Mouse (Mus musculus) cerebellum, adult 8-10 months (tissue): ENCODE results near the gene Pitpnm1.
"Not testable (repeated sequence)": the region's sequence is repeated elsewhere in the genome, so short reads cannot be mapped to it uniquely, and the experiment has no call there.

Source experiments
- DNase-seq: peaks from one replicate; pipeline ENCODE4 v3.0.0; 2022

Pitpnm1 gene

DNA sequence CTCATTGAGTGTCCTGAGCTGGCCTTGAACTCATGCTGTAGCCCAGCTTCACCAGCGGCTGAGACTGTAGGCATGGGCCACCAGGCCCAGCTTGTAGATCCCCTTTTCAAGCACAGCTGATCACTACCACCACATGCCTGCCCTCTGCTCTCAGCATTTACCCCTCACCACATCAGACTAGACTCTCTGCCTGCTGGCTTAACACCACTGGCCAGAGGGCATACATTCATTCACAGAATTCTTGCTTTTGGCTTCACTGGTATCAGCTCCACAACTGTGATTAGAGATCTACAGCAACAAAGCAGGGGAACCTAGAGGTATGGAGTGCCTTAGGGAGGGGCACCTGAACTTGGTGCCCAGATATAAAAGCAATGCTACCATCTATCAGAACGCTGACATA lies 20.7 kb downstream of the Pitpnm1 start:
- no peak for DNase-seq

DNA sequence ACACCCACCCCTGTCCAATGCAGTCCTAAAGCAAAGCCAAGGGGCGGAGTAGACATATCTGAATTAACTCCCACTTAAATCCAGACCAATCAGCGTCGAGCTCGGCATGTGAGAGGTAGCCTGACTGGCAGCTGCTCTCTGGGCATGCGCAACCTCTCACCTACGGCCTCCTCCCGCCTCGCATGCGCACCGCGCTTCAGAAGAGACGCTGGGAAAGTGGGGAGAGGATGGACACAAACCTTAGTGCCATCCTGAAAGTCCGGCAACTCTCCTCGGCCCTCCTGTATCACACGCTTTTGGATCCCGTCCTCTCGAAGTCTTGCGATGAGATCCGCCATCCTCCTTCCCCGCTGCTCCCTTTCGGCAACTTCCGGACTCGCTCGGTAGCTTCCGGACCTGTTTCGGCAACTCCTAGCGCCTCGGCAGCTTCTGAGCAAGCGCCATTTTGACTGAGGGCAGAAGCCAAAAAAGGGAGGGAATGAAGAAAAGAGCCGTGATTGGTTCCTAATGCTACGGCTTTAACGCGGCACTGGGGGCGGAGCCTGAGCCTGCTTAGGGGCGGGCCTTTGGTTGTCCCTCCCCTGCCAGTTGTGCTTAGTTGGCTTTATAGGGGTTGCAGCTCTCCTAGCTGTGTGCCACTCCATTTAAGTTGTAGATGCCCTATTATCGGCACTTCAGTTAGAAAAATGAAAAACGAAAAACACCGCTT lies 21.5 kb downstream of the Pitpnm1 start:
- peak; percentile 98 for DNase-seq

GRCm38 (mm10) chr19:4121896-4122295 lies 22.1 kb downstream of the Pitpnm1 start:
- not testable (repeated sequence) for DNase-seq

GRCm38 (mm10) chr19:4122411-4123370 lies 22.9 kb downstream of the Pitpnm1 start:
- no peak for DNase-seq

- no peak for DNase-seq
Measured at GRCm38 (mm10) chr19:4124432-4124831, 24.6 kb downstream of the Pitpnm1 start.

GRCm38 (mm10) chr19:4125268-4125667 lies 25.5 kb downstream of the Pitpnm1 start:
- not testable (repeated sequence) for DNase-seq

GRCm38 (mm10) chr19:4125741-4126696 lies 26.2 kb downstream of the Pitpnm1 start, which contains the start of gene Aip:
Gene Aip, minus strand, starts transcription at chr19:4125858.
- DNase-seq: peak; percentile 97

GRCm38 (mm10) chr19:4126759-4127495 lies 27.1 kb downstream of the Pitpnm1 start:
- no peak for DNase-seq

DNA sequence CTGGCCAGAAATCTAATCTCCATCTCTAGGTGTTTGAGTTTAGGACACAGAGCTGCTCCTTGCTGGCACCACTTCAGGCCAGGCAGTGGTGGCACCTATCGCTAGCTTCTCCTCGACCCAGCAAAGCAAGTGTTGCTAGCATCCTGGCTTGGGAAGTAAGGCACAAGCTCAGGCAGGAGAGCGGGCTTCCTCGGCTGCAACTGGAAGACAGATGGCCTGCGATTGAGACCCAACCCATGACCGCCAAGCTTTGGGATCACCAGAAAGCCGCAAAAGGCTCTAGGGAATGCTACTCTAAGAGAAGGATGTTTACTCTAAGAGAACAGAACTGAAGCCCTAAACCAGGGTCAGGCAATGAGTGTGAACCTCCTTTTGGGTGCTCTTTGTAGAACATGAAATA lies 29.7 kb downstream of the Pitpnm1 start:
- no peak for DNase-seq

DNA sequence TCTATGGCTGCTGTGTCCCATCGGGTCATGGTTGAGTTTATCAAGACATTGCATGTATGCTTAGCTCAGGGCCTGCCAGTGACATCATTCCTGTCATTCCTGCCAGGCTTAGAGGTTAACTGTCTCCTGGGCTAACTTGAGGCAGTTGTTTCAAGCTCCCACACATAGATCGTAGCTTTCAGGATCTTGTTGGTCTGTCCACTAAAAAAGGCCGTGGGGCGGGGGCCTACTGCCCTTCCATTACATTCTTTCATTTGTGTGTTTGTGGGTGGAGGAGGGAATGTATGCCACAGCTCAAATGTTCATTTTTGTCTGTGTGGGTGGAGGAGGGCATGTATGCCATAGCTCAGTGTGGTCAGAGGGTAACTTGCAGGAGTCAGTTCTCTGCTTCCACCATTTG lies 30.3 kb downstream of the Pitpnm1 start:
- DNase-seq: no peak

DNA sequence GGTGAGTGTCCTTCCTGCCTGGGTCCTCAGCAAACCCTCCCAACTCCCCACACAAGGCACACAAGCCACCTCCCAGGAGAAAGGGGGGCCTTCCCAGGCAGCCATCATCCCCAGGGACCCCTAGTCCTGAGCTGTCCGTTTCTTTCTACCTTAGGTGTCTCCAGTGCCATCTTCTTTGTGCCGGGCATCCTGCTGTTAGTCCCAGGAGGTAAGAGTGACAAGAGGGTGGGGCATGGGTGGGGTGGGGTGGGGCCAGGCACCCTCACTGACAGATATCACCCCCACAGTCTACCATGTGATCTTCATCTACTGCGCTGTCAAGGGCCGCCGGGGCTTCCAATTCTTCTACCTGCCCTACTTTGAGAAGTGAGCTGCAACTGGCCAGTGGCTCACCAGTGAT lies 31.3 kb downstream of the Pitpnm1 start:
- DNase-seq: no peak

GRCm38 (mm10) chr19:4131768-4132167 lies 32.0 kb downstream of the Pitpnm1 start:
- DNase-seq: no peak

DNA sequence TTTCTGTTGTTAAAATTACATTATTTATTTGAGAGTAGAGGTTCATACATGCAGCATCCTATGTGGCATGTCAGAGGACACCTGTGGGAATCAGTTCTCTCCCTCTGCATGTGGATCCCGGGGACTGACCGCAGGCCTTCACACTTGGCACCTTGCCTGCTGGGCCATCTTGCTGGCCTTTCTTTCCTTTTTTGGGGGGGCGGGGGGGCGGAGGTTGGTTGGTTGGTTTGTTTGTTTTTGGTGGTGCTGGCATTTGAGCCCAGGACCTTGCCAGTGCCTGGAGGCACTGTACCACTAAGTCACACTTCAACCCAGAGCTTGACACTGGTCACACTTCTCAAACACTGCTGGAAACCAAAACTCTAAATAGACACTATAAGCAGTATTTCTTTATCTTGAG lies 34.6 kb downstream of the Pitpnm1 start:
- no peak for DNase-seq

DNA sequence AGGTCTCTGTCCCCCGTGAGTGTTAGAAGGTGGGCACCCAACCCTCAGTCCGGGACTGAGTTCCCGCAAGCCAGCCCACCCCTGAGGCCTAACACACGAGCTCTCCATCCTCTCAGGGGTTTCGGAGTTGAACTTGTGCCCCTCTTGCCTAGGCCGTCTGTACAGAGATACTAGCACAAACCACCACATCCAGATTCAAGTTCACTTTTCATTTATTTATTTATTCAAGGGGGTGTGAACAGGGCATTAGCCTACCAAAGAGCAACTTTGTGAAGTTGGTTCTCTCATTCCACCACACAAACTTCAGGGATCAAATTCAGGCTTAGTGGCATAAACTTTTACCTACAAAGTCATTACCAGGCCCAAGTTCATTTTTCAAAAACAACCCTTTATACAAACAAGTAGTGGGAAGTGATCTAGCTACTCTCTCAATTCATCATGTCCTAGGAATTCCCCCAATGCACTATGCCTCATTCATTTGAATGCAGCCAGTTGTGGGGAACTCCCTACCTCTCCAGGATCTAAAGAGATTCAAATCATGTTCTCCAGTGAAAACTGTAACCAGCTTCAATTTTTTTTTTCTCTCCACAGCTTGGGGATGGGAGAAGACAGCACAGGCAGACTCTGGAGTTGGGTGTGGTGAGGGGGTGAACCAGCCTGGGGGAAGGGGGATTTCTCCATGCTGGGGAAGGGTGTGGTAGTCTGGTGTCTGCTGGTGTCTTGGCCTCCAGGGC lies 35.6 kb downstream of the Pitpnm1 start:
- DNase-seq: not testable (repeated sequence)

- not testable (repeated sequence) for DNase-seq
Measured at GRCm38 (mm10) chr19:4135963-4136345, 36.2 kb downstream of the Pitpnm1 start.

GRCm38 (mm10) chr19:4136463-4136862 lies 36.7 kb downstream of the Pitpnm1 start:
- no peak for DNase-seq

DNA sequence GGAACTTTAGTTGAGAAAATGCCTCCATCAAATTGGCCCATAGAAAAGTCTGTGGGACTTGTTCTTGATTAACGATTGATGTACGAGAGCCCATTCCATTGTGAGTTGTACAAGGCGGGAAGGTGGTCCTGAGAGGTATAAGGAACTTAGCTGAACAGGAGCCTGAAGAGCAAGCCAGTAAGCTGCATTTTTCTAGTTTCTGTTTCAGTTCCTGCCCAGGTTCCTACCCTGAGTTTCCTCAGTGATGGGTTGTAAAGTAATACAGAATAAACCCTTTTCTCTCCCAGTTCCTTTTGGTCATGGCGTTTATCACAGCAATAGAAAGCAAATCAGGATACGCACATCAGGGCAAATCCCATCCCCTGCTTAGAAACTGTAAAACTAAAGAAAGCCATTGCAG lies 38.1 kb downstream of the Pitpnm1 start:
- no peak for DNase-seq

GRCm38 (mm10) chr19:4139446-4139845 lies 39.6 kb downstream of the Pitpnm1 start, which contains the start of gene Gpr152:
Gene Gpr152, plus strand, starts transcription at chr19:4139787.
- DNase-seq: no peak

- DNase-seq: no peak
Measured at GRCm38 (mm10) chr19:4140147-4140546, 40.3 kb downstream of the Pitpnm1 start.

DNA sequence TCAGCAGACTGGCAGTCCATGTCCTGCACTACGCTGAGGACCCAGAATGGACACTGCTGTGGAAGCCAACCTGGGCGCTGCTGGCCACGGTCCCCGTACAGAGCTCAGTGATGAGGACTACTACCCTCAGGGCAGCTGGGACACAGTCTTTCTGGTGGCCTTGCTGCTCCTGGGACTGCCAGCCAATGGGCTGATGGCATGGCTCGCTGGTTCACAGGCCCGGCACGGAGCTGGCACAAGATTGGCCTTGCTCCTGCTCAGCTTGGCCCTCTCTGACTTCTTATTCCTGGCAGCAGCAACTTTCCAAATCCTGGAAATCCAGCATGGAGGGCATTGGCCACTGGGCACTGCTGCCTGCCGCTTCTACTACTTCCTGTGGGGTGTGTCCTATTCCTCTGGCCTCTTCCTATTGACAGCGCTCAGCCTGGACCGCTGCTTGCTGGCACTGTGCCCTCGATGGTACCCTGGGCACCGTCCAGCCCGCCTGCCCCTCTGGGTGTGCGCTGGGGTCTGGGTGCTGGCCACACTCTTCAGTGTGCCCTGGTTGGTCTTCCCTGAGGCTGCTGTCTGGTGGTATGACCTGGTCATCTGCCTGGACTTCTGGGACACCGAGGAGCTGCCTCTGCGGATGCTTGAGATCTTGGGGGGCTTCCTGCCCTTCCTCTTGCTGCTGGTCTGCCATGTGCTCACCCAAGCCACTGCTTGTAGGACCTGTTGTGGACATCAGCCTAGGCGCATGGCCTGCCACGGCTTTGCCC lies 42.8 kb downstream of the Pitpnm1 start:
- no peak for DNase-seq
